Mouse (Mus musculus) lung, embryonic 14.5 days (tissue): ENCODE results near the gene Srxn1. TPM values are rescaled to one million over a fixed set of nuclear protein-coding genes. Genes with fewer than 3 reads are reported as not detected.
"Not testable (repeated sequence)": the region's sequence is repeated elsewhere in the genome, so short reads cannot be mapped to it uniquely, and the experiment has no call there.

Experiments
- ATAC-seq: fragments of 200-750 bp; cut with Nextera tagmentation; 2 replicates; pipeline ENCODE4 v1.8.0; 2017; ENCODE audit warnings: mild to moderate bottlenecking, moderate TSS enrichment, moderate library complexity; ENCODE audit not compliant: insufficient read depth
- DNase-seq: peaks from one replicate; pipeline ENCODE4 v3.0.0-alpha.2; 2015
- H3K27ac ChIP-seq: fragments of 300-500 bp; sonication (generic); 2 replicates; pipeline ENCODE4 v1.5.1; 2014; ENCODE audit warnings: low read depth, mild to moderate bottlenecking, moderate library complexity
- H3K27me3 ChIP-seq: fragments of 300-500 bp; sonication (generic); 2 replicates; pipeline ENCODE4 v1.6.1; 2014; ENCODE audit warnings: low read length, control low read depth; ENCODE audit not compliant: insufficient read depth
- H3K36me3 ChIP-seq: fragments of 300-500 bp; sonication (generic); 2 replicates; pipeline ENCODE4 v1.6.1; 2014; ENCODE audit warnings: control low read depth; ENCODE audit not compliant: insufficient read depth
- H3K4me1 ChIP-seq: fragments of 300-500 bp; sonication (generic); 2 replicates; pipeline ENCODE4 v1.6.1; 2014; ENCODE audit warnings: antibody characterized with exemption, control low read depth; ENCODE audit not compliant: insufficient read depth
- H3K4me2 ChIP-seq: fragments of 300-500 bp; sonication (generic); 2 replicates; pipeline ENCODE4 v1.6.1; 2014; ENCODE audit warnings: mild to moderate bottlenecking
- H3K4me3 ChIP-seq: fragments of 300-500 bp; sonication (generic); 2 replicates; pipeline ENCODE4 v1.5.1; 2014; ENCODE audit warnings: low read depth, low read length
- H3K9ac ChIP-seq: fragments of 300-500 bp; sonication (generic); 2 replicates; pipeline ENCODE4 v1.6.1; 2014
- H3K9me3 ChIP-seq: fragments of 300-500 bp; sonication (generic); 2 replicates; pipeline ENCODE4 v1.6.1; 2016; ENCODE audit warnings: low read depth, low read length, control low read depth
- CTCF ChIP-seq: IDR thresholded peaks from 2 replicates; pipeline ENCODE4 v1.5.1; 2016; ENCODE audit warnings: antibody characterized with exemption, low read depth
- WGBS: fragments of 180-500 bp; shearing (Covaris S2); extraction: QIAGEN DNeasy Blood & Tissue Kit; methylation state at CpG from one replicate; pipeline ENCODE4 v1.1.7; 2014; 5-methylcytosine and 5-hydroxymethylcytosine counted together
- polyA plus RNA-seq: library from polyadenylated mRNA; unstranded; fragments of >200 nt; fragmentation: Nextera tagmentation; extraction: Ambion mirVana; gene quantifications from 2 replicates; pipeline ENCODE4 v1.2.1, GENCODE M21; 2014

Srxn1 gene
- 5.6 and 6.6 TPM in 2 replicates for polyA plus RNA-seq

DNA sequence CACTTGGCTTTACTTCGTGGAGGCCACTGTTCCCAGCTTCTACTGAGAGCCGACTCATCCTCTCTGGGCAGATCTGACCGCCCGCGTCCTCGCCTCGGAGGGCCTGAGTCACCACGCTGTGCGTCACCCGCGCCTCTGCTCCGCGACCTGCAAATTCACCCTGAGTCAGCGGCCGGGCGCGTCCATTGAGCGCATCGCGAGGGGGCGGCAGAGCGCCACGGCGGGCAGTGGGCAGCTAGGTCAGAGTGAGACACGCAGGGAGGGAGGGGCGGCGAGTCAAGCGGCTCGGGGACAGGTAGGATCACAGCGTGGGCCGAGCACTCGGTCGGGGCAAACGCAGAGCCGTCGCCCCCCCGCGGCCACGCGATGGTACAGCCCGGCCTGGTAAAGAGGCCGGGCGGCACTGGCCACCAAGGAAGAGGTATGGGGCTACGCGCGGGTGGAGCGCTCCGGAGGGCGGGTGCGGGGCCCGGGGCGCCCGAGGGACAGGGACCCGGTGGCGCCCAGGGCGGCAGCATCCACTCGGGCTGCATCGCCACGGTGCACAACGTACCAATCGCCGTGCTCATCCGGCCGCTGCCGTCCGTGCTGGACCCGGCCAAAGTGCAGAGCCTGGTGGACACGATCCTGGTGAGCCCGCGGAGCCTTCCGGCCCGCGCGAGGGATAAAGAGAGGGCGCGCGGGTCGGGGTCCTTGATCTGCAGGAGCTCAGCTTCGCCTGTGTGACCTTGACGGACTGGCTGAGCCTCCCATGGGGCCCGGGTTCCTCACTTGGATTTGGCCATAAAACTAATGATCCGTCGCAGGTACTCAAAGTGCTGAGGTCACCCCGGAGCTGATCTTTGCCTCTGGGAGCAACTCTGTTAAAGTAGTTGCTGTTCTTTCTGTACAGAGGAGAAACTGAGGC lies at the start of gene Srxn1:
Gene Srxn1, plus strand, starts transcription at position 199 of the 907 bp plus-strand sequence.
- no peaks in the 10 kb centered on the region for H3K9me3 ChIP-seq
- H3K36me3 ChIP-seq: no peaks in the 10 kb centered on the region
- H3K27ac ChIP-seq: no peak within 1 kb of the TSS; the same call in 1 of the 2 replicates
- DNase-seq (peak; percentile 86), ATAC-seq (peak; percentile 94)
- peak; percentile 71 for TF ChIP-seq CTCF
- peak within 1 kb of the TSS; percentile 71 for H3K9ac ChIP-seq
- H3K27me3 ChIP-seq: 0 out of 2 replicates have a peak, but pooled peaks cover 4% of the 10 kb centered on the region
- peak within 1 kb of the TSS; percentile 60 for H3K4me3 ChIP-seq
- H3K4me2 ChIP-seq: peak within 1 kb of the TSS; percentile 86
- 2% methylated on average over 81 of the region's 84 CpGs for WGBS
- no peaks in the 10 kb centered on the region for H3K4me1 ChIP-seq

- ATAC-seq (no peak), DNase-seq (no peak)
- Histone ChIP-seq H3K4me2 (no peak overlapping the region), H3K9ac (no peak overlapping the region), H3K4me3 (no peak overlapping the region), H3K36me3 (no peaks in the 10 kb centered on the region), H3K4me1 (no peaks in the 10 kb centered on the region), H3K9me3 (no peaks in the 10 kb centered on the region), H3K27ac (no peak overlapping the region), H3K27me3 (peaks cover 11% of the 10 kb centered on the region)
- WGBS: 63% methylated on average over 22 of the region's 22 CpGs
- no peak for TF ChIP-seq CTCF
Measured at GRCm38 (mm10) chr2:152056368-152057251, 48.7 kb upstream of the Srxn1 start.

DNA sequence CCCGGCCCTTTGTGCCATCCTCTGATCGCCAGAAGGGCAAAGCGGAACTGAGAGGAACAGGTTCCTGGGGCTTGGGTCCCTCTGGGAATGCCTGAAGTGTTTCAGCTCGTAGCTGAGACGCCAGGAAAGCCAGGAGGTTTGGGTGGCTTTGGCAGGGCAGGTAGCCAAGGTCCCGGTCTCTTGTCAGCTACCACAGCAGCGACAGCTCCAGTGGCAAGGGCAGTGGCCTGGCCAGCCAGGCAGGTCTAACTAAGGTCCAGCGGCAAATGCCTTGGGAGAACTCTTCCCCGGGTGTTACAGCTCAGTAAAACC lies 48.1 kb upstream of the Srxn1 start:
- no peaks in the 10 kb centered on the region for H3K4me1 ChIP-seq
- H3K4me2 ChIP-seq: no peak overlapping the region
- TF ChIP-seq CTCF: no peak
- no peak for ATAC-seq
- no peak overlapping the region for H3K4me3 ChIP-seq
- H3K27ac ChIP-seq: no peak overlapping the region
- H3K9me3 ChIP-seq: no peaks in the 10 kb centered on the region
- H3K36me3 ChIP-seq: no peaks in the 10 kb centered on the region
- no peak for DNase-seq
- H3K27me3 ChIP-seq: peaks cover 5% of the 10 kb centered on the region; the same call in 1 of the 2 replicates
- H3K9ac ChIP-seq: no peak overlapping the region
- WGBS: 62% methylated on average over 9 of the region's 9 CpGs

GRCm38 (mm10) chr2:152062817-152063216 lies 42.5 kb upstream of the Srxn1 start:
- H3K4me1 ChIP-seq: not testable (repeated sequence)

GRCm38 (mm10) chr2:152068660-152069433 lies 36.5 kb upstream of the Srxn1 start:
- no peaks in the 10 kb centered on the region for H3K4me1 ChIP-seq
- 54% methylated on average over 11 of the region's 11 CpGs for WGBS
- H3K27ac ChIP-seq: no peak overlapping the region
- no peaks in the 10 kb centered on the region for H3K9me3 ChIP-seq
- H3K9ac ChIP-seq: no peak overlapping the region
- no peaks in the 10 kb centered on the region for H3K27me3 ChIP-seq
- TF ChIP-seq CTCF: no peak
- DNase-seq (no peak), ATAC-seq (no peak)
- no peaks in the 10 kb centered on the region for H3K36me3 ChIP-seq
- H3K4me2 ChIP-seq: no peak overlapping the region
- no peak overlapping the region for H3K4me3 ChIP-seq

More at GRCm38 (mm10) chr2:152062817-152063216, 42.5 kb upstream of the Srxn1 start:
- 87% methylated on average over 3 of the region's 3 CpGs for WGBS
- H3K9me3 ChIP-seq, H3K4me2 ChIP-seq, H3K9ac ChIP-seq, H3K27ac ChIP-seq, DNase-seq, H3K4me3 ChIP-seq, ATAC-seq, H3K36me3 ChIP-seq, H3K27me3 ChIP-seq: not testable (repeated sequence)

GRCm38 (mm10) chr2:152069434-152069786 lies 35.9 kb upstream of the Srxn1 start:
- H3K4me1 ChIP-seq: no peaks in the 10 kb centered on the region
- no peak overlapping the region for H3K27ac ChIP-seq
- H3K4me2 ChIP-seq: no peak overlapping the region
- no peaks in the 10 kb centered on the region for H3K36me3 ChIP-seq
- no peak for TF ChIP-seq CTCF
- no peak overlapping the region for H3K4me3 ChIP-seq
- no peaks in the 10 kb centered on the region for H3K9me3 ChIP-seq
- H3K27me3 ChIP-seq: peaks cover 2% of the 10 kb centered on the region; the same call in 1 of the 2 replicates
- no peak for DNase-seq
- ATAC-seq: no peak
- H3K9ac ChIP-seq: no peak overlapping the region
- WGBS: 60% methylated on average over 9 of the region's 9 CpGs
